Comparison of ENCODE assay signal across 33 mouse cellular contexts in genomic region chr10:52343324-52343723, GRCm38 (mm10). TPM values are rescaled to one million over a fixed set of nuclear protein-coding genes. Genes with fewer than 3 reads are reported as not detected.
DNase-seq lines count a peak whose midpoint lies in the region; ATAC-seq and TF ChIP-seq lines count a peak whose summit lies in the region.
"Not testable (repeated sequence)": the region's sequence is repeated elsewhere in the genome, so short reads cannot be mapped to it uniquely, and the experiment has no call there.
"Had no signal": no experiment of that assay in that cellular context is flagged by ENCODE, and none has a peak within 500 bp of the region (broad histone marks: within the 10 kb centered on the region; RNA-seq: fewer than 3 reads in every experiment).

No protein-coding gene starts in this region.

- not testable (repeated sequence) for TF ChIP-seq EP300 in lung, postnatal 0 days (IDR thresholded peaks at IDR 0.05)

- DNase-seq in 416B (ENCODE audit: low read depth) (peak; percentile 24), ES-CJ7 (ENCODE audit: low read depth, low spot score) (peak; percentile 83)
- DNase-seq in brain, adult 2 months (ENCODE audit: low read depth, low spot score): peak; percentile 27
- peak; percentile 15 for DNase-seq in liver, adult 2 months (ENCODE audit: extremely low read depth, low read depth, low spot score)
- DNase-seq in lung, postnatal 0 days (ENCODE audit: low spot score): not testable (repeated sequence)

- H3K36me3 ChIP-seq in forebrain, embryonic 16.5 days (ENCODE audit: control insufficient read depth, insufficient read depth): peaks cover 16% of the 10 kb centered on the region
- H3K36me3 ChIP-seq in intestine, postnatal 0 days (ENCODE audit: control insufficient read depth, insufficient read depth): peaks cover 33% of the 10 kb centered on the region
- H3K36me3 ChIP-seq in liver, adult 2 months (ENCODE audit: control insufficient read depth, insufficient read depth, low read length): peaks cover 39% of the 10 kb centered on the region
- peaks cover 19% of the 10 kb centered on the region; the same call in 1 of the 2 replicates for H3K36me3 ChIP-seq in lung, postnatal 0 days (ENCODE audit: insufficient read depth, low read length)
- peaks cover 61% of the 10 kb centered on the region for H3K36me3 ChIP-seq in neural tube, embryonic 12.5 days

- H3K4me2 ChIP-seq in forebrain, embryonic 16.5 days (ENCODE audit: low read length); intestine, postnatal 0 days (replicated peaks; ENCODE audit: low read depth); lung, postnatal 0 days (replicated peaks; ENCODE audit: low read depth, low read length); neural tube, embryonic 12.5 days (replicated peaks): not testable (repeated sequence)

- peak; percentile 52 for TF ChIP-seq CTCF in intestine, postnatal 0 days (IDR thresholded peaks at IDR 0.05; ENCODE audit: low read depth)
- TF ChIP-seq CTCF in liver, adult 2 months (IDR thresholded peaks at IDR 0.05; ENCODE audit: low read depth, low read length): not testable (repeated sequence)
- TF ChIP-seq CTCF in lung, postnatal 0 days (IDR thresholded peaks at IDR 0.05): peak; percentile 38

- H3K79me2 ChIP-seq in liver, adult 2 months (ENCODE audit: control insufficient read depth, insufficient read depth, low read length): not testable (repeated sequence)

- not testable (repeated sequence) for H3K4me3 ChIP-seq in forebrain, embryonic 16.5 days (replicated peaks; ENCODE audit: low read length); intestine, postnatal 0 days (ENCODE audit: low read depth, low read length); liver, adult 2 months (ENCODE audit: insufficient read depth, low read depth, low read length); lung, postnatal 0 days (ENCODE audit: low read depth, low read length); neural tube, embryonic 12.5 days

- not testable (repeated sequence) for H3K9me3 ChIP-seq in forebrain, embryonic 16.5 days (ENCODE audit: control insufficient read depth, low read length); intestine, postnatal 0 days (ENCODE audit: control insufficient read depth); lung, postnatal 0 days (ENCODE audit: low read length); neural tube, embryonic 12.5 days

- not testable (repeated sequence) for TF ChIP-seq POLR2A in liver, adult 2 months (IDR thresholded peaks at IDR 0.05; ENCODE audit: extremely low read depth, insufficient read depth, low read length)

- H3K27ac ChIP-seq in forebrain, embryonic 16.5 days (ENCODE audit: low read length); intestine, postnatal 0 days (ENCODE audit: low read depth, low read length); liver, adult 2 months (replicated peaks; ENCODE audit: insufficient read depth, low read depth, low read length); lung, postnatal 0 days (ENCODE audit: low read length); neural tube, embryonic 12.5 days: not testable (repeated sequence)

- H3K27me3 ChIP-seq in forebrain, embryonic 16.5 days (replicated peaks; ENCODE audit: control insufficient read depth, insufficient read depth, low read length); intestine, postnatal 0 days (replicated peaks; ENCODE audit: control insufficient read depth, insufficient read depth, low read length); liver, adult 2 months (ENCODE audit: control insufficient read depth, insufficient read depth, low read length); lung, postnatal 0 days (replicated peaks; ENCODE audit: insufficient read depth, low read length); neural tube, embryonic 12.5 days (replicated peaks): not testable (repeated sequence)

- H3K4me1 ChIP-seq in forebrain, embryonic 16.5 days (replicated peaks; ENCODE audit: control insufficient read depth, insufficient read depth, low read length); intestine, postnatal 0 days (replicated peaks; ENCODE audit: control insufficient read depth, insufficient read depth, low read length); liver, adult 2 months (ENCODE audit: control insufficient read depth, insufficient read depth, low read length); lung, postnatal 0 days (ENCODE audit: insufficient read depth, low read depth, low read length); neural tube, embryonic 12.5 days: not testable (repeated sequence)

- WGBS in forebrain, embryonic 16.5 days: 90% methylated on average over 4 of the region's 4 CpGs
- 96% methylated on average over 4 of the region's 4 CpGs for WGBS in intestine, postnatal 0 days
- WGBS in liver, adult 2 months: over 99% methylated on average over 4 of the region's 4 CpGs
- WGBS in lung, postnatal 0 days: 86% methylated on average over 4 of the region's 4 CpGs
- 95% methylated on average over 4 of the region's 4 CpGs for WGBS in neural tube, embryonic 12.5 days

- 0 out of 2 replicates have a peak, but pooled peaks have one; percentile 18 for ATAC-seq in forebrain, embryonic 16.5 days
- ATAC-seq in intestine, postnatal 0 days; lung, postnatal 0 days: not testable (repeated sequence)
- 0 out of 2 replicates have a peak, but pooled peaks have one; percentile 37 for ATAC-seq in neural tube, embryonic 12.5 days (ENCODE audit: low FRiP score, low read depth)

- H3K9ac ChIP-seq in forebrain, embryonic 16.5 days (replicated peaks; ENCODE audit: low read depth, low read length); intestine, postnatal 0 days (ENCODE audit: low read depth, low read length); liver, adult 2 months (ENCODE audit: low read depth, low read length); lung, postnatal 0 days (replicated peaks; ENCODE audit: low read depth); neural tube, embryonic 12.5 days: not testable (repeated sequence)

RNA-seq across cellular contexts. Expression of gene Gm26741, which starts 15.2 kb away (rescaled TPM):
- not detected in 2 replicates for polyA plus RNA-seq in forebrain, embryonic 16.5 days (2015; fragmentation: Nextera tagmentation; extraction: Ambion mirVana)
- not detected in 2 replicates for polyA plus RNA-seq in intestine, postnatal 0 days (2015; fragmentation: Nextera tagmentation; extraction: Ambion mirVana)
- total RNA-seq in liver, adult 2 months (2014; rRNA removed): not detected in 2 replicates
- not detected in 2 replicates for polyA plus RNA-seq in liver, adult 2 months (2012; rRNA removed)
- not detected in 2 replicates for polyA plus RNA-seq in lung, postnatal 0 days (2015; fragmentation: Nextera tagmentation; extraction: Ambion mirVana)
- not detected in 2 replicates for polyA plus RNA-seq in neural tube, embryonic 12.5 days (2016; fragmentation: Nextera tagmentation; extraction: Ambion mirVana)
- total RNA-seq: adrenal gland, adult 8-10 months; adrenal gland, postnatal 4 days; gastrocnemius, postnatal 14 days; granulocyte monocyte progenitor cell, adult 5-6 weeks; heart, postnatal 36 days; hindbrain, postnatal 0 days; layer of hippocampus, adult 8-10 months; layer of hippocampus, postnatal 25 days; left cerebral cortex, adult 8-10 months; left cerebral cortex, postnatal 36 days; megakaryocyte-erythroid progenitor cell, adult 5-6 weeks; monocyte, adult 5-6 weeks; neutrophil, adult 5-6 weeks had no signal
- polyA plus RNA-seq: embryonic facial prominence, embryonic 13.5 days; forebrain, embryonic 10.5 days; heart, embryonic 10.5 days; heart, embryonic 15.5 days; hindbrain, embryonic 12.5 days; hindbrain, postnatal 0 days; intestine, embryonic 16.5 days; kidney, embryonic 15.5 days; limb, embryonic 13.5 days; liver, embryonic 12.5 days; lung, embryonic 15.5 days; midbrain, embryonic 13.5 days; thymus, adult 2 months had no signal

RNA-seq across cellular contexts. Expression of gene Gopc, which starts 38.6 kb away (rescaled TPM):
- polyA plus RNA-seq in forebrain, embryonic 16.5 days (2015; fragmentation: Nextera tagmentation; extraction: Ambion mirVana): 25.4 and 26.8 TPM in 2 replicates
- 10.3 and 10.4 TPM in 2 replicates for polyA plus RNA-seq in intestine, postnatal 0 days (2015; fragmentation: Nextera tagmentation; extraction: Ambion mirVana)
- total RNA-seq in liver, adult 2 months (2014; rRNA removed): 14.9 and 16.5 TPM in 2 replicates
- 3.7 and 4.8 TPM in 2 replicates for polyA plus RNA-seq in liver, adult 2 months (2012; rRNA removed)
- polyA plus RNA-seq in lung, postnatal 0 days (2015; fragmentation: Nextera tagmentation; extraction: Ambion mirVana): 13.7 and 15.4 TPM in 2 replicates
- polyA plus RNA-seq in neural tube, embryonic 12.5 days (2016; fragmentation: Nextera tagmentation; extraction: Ambion mirVana): 31.7 and 35.6 TPM in 2 replicates

RNA-seq across cellular contexts. Expression of gene Nepn, which starts 45.4 kb away (rescaled TPM):
- not detected in 2 replicates for polyA plus RNA-seq in forebrain, embryonic 16.5 days (2015; fragmentation: Nextera tagmentation; extraction: Ambion mirVana)
- polyA plus RNA-seq in intestine, postnatal 0 days (2015; fragmentation: Nextera tagmentation; extraction: Ambion mirVana): 0.18 and 0.80 TPM in 2 replicates
- not detected in 2 replicates for total RNA-seq in liver, adult 2 months (2014; rRNA removed)
- not detected in 2 replicates for polyA plus RNA-seq in liver, adult 2 months (2012; rRNA removed)
- not detected in 2 replicates for polyA plus RNA-seq in lung, postnatal 0 days (2015; fragmentation: Nextera tagmentation; extraction: Ambion mirVana)
- not detected in 2 replicates for polyA plus RNA-seq in neural tube, embryonic 12.5 days (2016; fragmentation: Nextera tagmentation; extraction: Ambion mirVana)
- total RNA-seq: adrenal gland, adult 8-10 months; gastrocnemius, postnatal 14 days; granulocyte monocyte progenitor cell, adult 5-6 weeks; hindbrain, postnatal 0 days; layer of hippocampus, adult 8-10 months; layer of hippocampus, postnatal 25 days; left cerebral cortex, adult 8-10 months; left cerebral cortex, postnatal 36 days; megakaryocyte-erythroid progenitor cell, adult 5-6 weeks; monocyte, adult 5-6 weeks; neutrophil, adult 5-6 weeks had no signal
- polyA plus RNA-seq: embryonic facial prominence, embryonic 13.5 days; forebrain, embryonic 10.5 days; heart, embryonic 15.5 days; hindbrain, embryonic 12.5 days; hindbrain, postnatal 0 days; kidney, embryonic 15.5 days; lung, embryonic 15.5 days; midbrain, embryonic 13.5 days had no signal
